Mouse (Mus musculus) forebrain, embryonic 12.5 days (tissue): ENCODE data around the gene Pdzd2. TPM values are rescaled to one million over a fixed set of nuclear protein-coding genes. Genes with fewer than 3 reads are reported as not detected.

Source experiments
- ATAC-seq: fragments of 200-750 bp; cut with Nextera tagmentation; 2 replicates; pipeline ENCODE4 v1.8.0; 2017; ENCODE audit warnings: moderate TSS enrichment; ENCODE audit not compliant: low FRiP score
- H3K27ac ChIP-seq: fragments of 300-500 bp; sonication (generic); 2 replicates; pipeline ENCODE4 v1.5.1; 2016; ENCODE audit warnings: mild to moderate bottlenecking
- H3K27me3 ChIP-seq: fragments of 300-500 bp; sonication (generic); 2 replicates; pipeline ENCODE4 v1.6.1; 2016; ENCODE audit warnings: mild to moderate bottlenecking
- H3K36me3 ChIP-seq: fragments of 300-500 bp; sonication (generic); replicated peaks from 2 replicates; pipeline ENCODE4 v1.6.1; 2016; ENCODE audit warnings: mild to moderate bottlenecking
- H3K4me1 ChIP-seq: fragments of 300-500 bp; sonication (generic); 2 replicates; pipeline ENCODE4 v1.6.1; 2016
- H3K4me2 ChIP-seq: fragments of 300-500 bp; sonication (generic); 2 replicates; pipeline ENCODE4 v1.6.1; 2016; ENCODE audit warnings: mild to moderate bottlenecking, moderate library complexity
- H3K4me3 ChIP-seq: fragments of 300-500 bp; sonication (generic); replicated peaks from 2 replicates; pipeline ENCODE4 v1.5.1; 2016; ENCODE audit warnings: mild to moderate bottlenecking
- H3K9ac ChIP-seq: fragments of 300-500 bp; sonication (generic); 2 replicates; pipeline ENCODE4 v1.6.1; 2016; ENCODE audit warnings: mild to moderate bottlenecking
- H3K9me3 ChIP-seq: fragments of 300-500 bp; sonication (generic); 2 replicates; pipeline ENCODE4 v1.6.1; 2016
- WGBS: fragments of 180-500 bp; shearing (Covaris S2); methylation state at CpG from one replicate; pipeline ENCODE4 v1.1.7; 2016; 5-methylcytosine and 5-hydroxymethylcytosine counted together
- polyA plus RNA-seq: library from polyadenylated mRNA; unstranded; fragments of >200 nt; fragmentation: Nextera tagmentation; extraction: Ambion mirVana; gene quantifications from 2 replicates; pipeline ENCODE4 v1.2.1, GENCODE M21; 2016

Gene Pdzd2
- polyA plus RNA-seq, 1 experiment from 2014 or later = 7.3 TPM

DNA sequence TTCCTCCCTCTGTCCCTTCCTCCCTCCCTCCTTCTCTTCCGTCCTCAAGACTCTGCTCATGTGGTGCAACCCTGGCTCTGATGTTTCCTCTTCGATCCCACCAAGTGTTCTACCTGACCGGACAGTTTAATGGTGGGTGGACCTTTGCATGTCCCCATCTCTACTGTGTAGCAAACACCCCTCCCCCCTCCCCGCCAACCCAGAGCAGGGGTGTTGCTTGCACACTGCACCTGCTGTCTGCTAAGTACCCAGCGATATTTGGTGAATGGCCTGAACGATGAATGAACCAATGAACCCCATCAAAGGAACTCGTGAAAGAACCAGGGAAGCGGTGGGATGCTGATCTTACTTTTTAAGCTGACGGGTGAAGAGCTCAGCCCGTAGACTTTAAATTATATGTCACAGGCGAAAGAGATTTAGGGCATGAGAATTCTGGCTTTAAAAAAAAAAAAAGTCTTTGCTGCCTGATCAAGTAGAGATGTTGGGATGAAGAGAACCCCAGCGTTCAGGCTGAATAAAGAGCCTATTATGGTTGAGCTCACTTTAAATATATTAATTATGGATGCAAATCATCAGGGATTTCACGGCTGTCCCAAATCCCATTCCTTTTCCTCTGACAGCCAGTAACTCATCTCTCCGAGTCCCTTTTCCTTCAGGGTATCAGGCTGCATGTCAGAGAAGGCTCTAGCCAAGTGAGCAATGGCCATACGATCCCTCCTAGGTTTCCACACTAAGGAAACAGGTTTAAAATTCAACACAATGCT lies 350.8 kb downstream of the Pdzd2 start:
- H3K4me2 ChIP-seq = no peak overlapping the region
- H3K27me3 ChIP-seq = no peaks in the 10 kb centered on the region
- H3K4me1 ChIP-seq = peaks cover 14% of the 10 kb centered on the region
- H3K9me3 ChIP-seq = no peaks in the 10 kb centered on the region
- H3K27ac ChIP-seq = no peak overlapping the region
- ATAC-seq = no peak
- H3K9ac ChIP-seq = no peak overlapping the region
- 54% methylated on average over 15 of the region's 15 CpGs for WGBS
- no peak overlapping the region for H3K4me3 ChIP-seq
- H3K36me3 ChIP-seq = no peaks in the 10 kb centered on the region

DNA sequence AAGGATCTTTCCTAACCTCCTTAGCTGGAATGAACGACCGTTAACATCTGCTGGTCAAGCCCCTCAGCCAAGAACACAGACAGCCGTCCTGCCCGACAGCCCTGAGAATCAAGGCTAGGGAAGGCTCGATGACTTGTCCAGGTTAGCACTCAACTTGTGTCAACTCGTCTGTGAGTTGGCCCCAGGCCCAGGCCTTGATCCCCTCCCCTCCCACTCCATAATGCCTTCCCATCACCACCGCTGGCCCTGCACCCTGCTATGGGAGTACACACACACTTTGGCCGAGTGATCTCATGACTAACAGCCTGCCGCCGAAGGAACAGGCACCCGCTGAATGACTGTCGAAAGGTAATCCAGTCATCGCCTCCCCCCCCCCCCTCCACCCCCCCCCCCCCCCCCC lies 355.0 kb downstream of the Pdzd2 start:
- Histone ChIP-seq H3K27ac (no peak overlapping the region), H3K4me2 (no peak overlapping the region), H3K27me3 (no peaks in the 10 kb centered on the region), H3K36me3 (no peaks in the 10 kb centered on the region), H3K4me1 (peaks cover 10% of the 10 kb centered on the region), H3K9ac (no peak overlapping the region), H3K9me3 (no peaks in the 10 kb centered on the region), H3K4me3 (no peak overlapping the region)
- 88% methylated on average over 13 of the region's 13 CpGs for WGBS
- no peak for ATAC-seq

DNA sequence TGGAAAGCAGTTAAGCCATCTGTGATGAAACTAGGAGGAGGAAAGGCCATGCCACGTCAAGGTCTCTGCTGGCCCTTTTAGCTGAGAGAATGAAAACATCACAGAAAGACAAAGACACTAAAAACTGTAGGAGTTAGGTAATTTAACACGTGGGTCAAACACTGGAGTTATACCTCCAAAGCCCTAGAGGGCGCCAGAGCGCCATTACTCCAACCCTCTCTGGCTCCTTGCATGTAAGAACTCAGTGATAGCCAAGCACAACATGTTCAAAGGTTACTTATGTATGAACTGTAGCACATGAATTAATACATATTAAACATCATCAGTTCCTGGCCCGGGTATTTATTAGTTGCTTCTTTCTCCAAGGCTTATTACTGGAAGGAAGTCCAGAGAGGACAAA lies 359.2 kb downstream of the Pdzd2 start:
- Histone ChIP-seq H3K4me3 (no peak overlapping the region), H3K4me2 (no peak overlapping the region), H3K9ac (no peak overlapping the region), H3K4me1 (peaks cover 13% of the 10 kb centered on the region), H3K36me3 (no peaks in the 10 kb centered on the region), H3K27ac (no peak overlapping the region), H3K27me3 (peaks cover 6% of the 10 kb centered on the region; the same call in 1 of the 2 replicates), H3K9me3 (no peaks in the 10 kb centered on the region)
- ATAC-seq = no peak
- WGBS = 53% methylated on average over 5 of the region's 5 CpGs

DNA sequence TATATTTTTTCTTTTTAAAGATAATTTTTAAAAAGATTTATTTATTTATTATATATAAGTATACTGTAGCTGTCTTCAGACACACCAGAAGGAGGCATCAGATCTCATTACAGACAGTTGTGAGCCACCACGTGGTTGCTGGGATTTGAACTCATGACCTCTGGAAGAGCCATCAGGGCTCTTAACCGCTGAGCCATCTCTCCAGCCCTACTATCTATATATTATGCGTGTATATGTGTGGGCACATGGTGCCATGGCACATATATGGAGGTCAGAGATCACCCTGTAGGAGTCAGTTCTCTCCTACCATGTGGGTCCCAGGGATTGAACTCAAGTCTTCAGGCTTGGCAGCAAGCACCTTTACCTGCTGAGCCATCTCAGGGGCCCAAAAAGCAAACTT lies 359.7 kb downstream of the Pdzd2 start:
- 96% methylated on average over 3 of the region's 3 CpGs for WGBS
- Histone ChIP-seq H3K9ac (no peak overlapping the region), H3K36me3 (no peaks in the 10 kb centered on the region), H3K4me1 (peaks cover 13% of the 10 kb centered on the region), H3K4me2 (no peak overlapping the region), H3K27me3 (peaks cover 9% of the 10 kb centered on the region; the same call in 1 of the 2 replicates), H3K27ac (no peak overlapping the region), H3K4me3 (no peak overlapping the region), H3K9me3 (no peaks in the 10 kb centered on the region)
- no peak for ATAC-seq

DNA sequence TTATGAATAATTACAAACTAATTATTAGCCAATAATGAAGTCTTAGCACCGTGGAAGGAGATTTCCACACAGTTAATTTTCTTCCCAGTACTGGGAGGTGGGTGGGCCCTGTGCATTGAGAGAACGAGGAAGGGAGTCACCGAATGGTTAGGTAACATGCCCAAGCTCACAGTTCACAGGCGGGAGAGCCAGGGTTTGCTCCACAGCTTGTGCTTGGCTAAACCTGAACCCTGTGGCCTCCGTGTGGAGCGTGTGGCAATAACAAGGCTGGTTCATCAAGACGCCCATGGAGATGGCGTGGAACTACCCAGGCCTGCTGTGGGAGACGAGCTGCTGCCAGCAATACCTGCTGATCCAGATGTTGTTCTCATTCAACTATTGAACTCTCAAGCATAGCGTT lies 361.9 kb downstream of the Pdzd2 start:
- Histone ChIP-seq H3K4me1 (peaks cover 13% of the 10 kb centered on the region), H3K27me3 (peaks cover 15% of the 10 kb centered on the region), H3K9me3 (no peaks in the 10 kb centered on the region), H3K9ac (no peak overlapping the region), H3K4me2 (no peak overlapping the region), H3K36me3 (no peaks in the 10 kb centered on the region), H3K4me3 (no peak overlapping the region), H3K27ac (no peak overlapping the region)
- 75% methylated on average over 10 of the region's 10 CpGs for WGBS
- no peak for ATAC-seq

DNA sequence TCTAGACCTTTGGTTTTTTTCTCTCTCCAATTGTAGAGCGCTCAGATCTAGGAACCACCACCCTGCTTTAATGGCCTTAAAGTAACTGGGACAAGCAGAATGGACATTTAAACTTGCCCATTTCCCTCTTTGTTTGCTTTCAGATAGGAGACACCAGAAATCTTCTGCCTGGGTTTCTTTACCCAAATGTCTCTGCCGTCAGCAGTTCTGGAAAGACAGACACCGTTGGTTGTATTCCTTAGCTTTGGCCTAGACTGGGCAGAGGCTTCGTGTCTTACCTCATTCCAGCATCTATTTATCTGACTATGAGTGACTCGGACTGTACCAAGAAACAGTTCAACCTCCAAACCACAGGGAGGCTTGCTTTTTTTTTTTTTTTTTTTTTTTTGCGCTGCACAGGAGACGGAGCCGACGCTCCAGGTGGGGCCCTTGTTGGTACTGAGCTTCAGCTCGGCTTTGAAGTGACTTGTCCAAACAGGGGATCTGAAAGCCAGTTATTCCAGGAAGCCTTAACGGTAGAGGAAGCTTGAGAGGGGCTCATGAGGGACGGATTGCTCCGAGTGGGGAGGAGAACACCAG lies 363.1 kb downstream of the Pdzd2 start:
- no peak overlapping the region for H3K27ac ChIP-seq
- H3K27me3 ChIP-seq = peaks cover 15% of the 10 kb centered on the region
- peaks cover 13% of the 10 kb centered on the region for H3K4me1 ChIP-seq
- no peak overlapping the region for H3K4me3 ChIP-seq
- H3K9ac ChIP-seq = no peak overlapping the region
- no peaks in the 10 kb centered on the region for H3K9me3 ChIP-seq
- no peaks in the 10 kb centered on the region for H3K36me3 ChIP-seq
- peak overlapping the region; percentile 56; the same call in 1 of the 2 replicates for H3K4me2 ChIP-seq
- WGBS = 44% methylated on average over 13 of the region's 13 CpGs
- ATAC-seq = no peak

DNA sequence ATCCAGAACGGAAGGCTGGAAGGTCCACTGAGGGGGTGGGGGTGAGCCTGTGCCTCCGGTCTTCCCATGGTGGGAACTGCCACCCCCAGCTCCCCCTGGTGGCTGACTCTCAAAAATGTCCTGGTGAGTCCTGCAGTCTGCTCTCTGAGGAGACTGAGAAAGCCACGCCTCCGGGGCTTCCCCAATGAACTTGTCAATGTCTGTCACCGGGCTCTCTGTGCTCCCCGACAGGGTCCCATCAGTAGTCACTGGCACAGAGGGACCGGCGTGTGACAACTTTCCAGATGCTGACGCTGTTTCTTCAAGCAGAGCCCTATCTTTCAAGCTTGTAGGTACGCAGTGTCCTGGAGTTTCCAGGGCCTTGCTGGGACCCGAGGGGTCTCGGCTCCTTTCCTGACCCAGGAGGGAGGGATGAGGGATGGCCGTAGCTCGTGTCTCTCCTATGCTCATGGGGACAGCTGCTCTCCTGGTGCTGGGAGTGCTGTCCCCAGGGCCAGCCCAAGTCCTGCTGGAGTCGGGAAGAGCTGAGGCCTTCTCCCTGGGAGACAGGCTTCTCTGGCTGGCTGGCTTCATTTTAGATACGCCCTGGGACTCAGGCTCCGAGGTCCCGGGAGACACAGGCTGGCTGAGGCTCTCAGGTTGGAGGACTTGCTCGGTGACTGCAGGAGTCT lies 363.9 kb downstream of the Pdzd2 start:
- H3K27me3 ChIP-seq = peaks cover 15% of the 10 kb centered on the region
- peak; percentile 74 for ATAC-seq
- no peak overlapping the region for H3K27ac ChIP-seq
- WGBS = 4% methylated on average over 19 of the region's 19 CpGs
- H3K36me3 ChIP-seq = no peaks in the 10 kb centered on the region
- peak overlapping the region; percentile 30 for H3K4me3 ChIP-seq
- peak overlapping the region; percentile 38 for H3K9ac ChIP-seq
- no peaks in the 10 kb centered on the region for H3K9me3 ChIP-seq
- H3K4me2 ChIP-seq = peak overlapping the region; percentile 56
- H3K4me1 ChIP-seq = peaks cover 16% of the 10 kb centered on the region

DNA sequence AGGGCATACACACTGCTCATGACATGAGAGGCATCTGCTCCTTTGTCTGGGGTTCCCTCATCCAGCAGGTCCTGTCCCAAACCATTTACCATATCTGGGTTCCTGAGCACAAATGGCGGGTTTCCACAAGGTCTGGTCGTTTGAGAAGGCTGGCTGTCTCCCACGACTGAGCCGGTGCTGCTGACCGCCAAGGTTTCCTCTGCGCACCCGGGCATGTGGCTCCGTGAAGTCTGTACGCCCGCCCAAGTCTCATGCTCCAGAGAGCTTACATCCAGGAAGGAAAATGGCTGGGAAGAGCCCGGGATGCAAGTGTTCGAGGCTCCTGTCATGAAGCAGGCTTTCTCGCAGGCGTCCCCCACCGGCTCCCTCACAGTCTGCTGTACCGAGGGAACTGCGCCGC lies 364.8 kb downstream of the Pdzd2 start:
- Histone ChIP-seq H3K9ac (peak overlapping the region; percentile 38; the same call in 1 of the 2 replicates), H3K36me3 (no peaks in the 10 kb centered on the region), H3K27ac (no peak overlapping the region), H3K4me3 (peak overlapping the region; percentile 30), H3K9me3 (no peaks in the 10 kb centered on the region), H3K27me3 (peaks cover 20% of the 10 kb centered on the region), H3K4me2 (peak overlapping the region; percentile 56), H3K4me1 (peaks cover 16% of the 10 kb centered on the region)
- no peak; the same call in 1 of the 2 replicates for ATAC-seq
- 62% methylated on average over 18 of the region's 18 CpGs for WGBS

DNA sequence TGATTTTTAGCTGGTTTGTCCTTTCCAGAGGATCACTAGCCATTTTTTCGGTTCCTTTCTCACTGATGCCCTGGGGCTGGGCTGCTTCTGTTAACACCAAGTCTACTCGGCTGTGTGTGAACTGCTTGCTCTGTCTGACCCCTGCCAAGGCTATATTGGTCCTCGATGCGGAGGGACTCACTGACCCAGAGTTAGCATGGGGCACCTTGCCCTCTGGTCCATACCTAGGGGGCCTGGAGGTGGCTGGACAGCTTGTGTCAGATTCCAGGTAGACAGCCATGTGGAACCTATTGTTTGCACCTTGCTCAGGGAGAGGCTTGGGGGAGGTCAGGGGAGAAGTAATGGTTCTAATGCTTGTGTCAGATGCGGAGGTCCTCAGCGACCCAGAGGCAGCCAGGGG lies 365.8 kb downstream of the Pdzd2 start:
- H3K27ac ChIP-seq = no peak overlapping the region
- peaks cover 22% of the 10 kb centered on the region for H3K27me3 ChIP-seq
- H3K36me3 ChIP-seq = no peaks in the 10 kb centered on the region
- WGBS = 86% methylated on average over 6 of the region's 6 CpGs
- no peak overlapping the region for H3K9ac ChIP-seq
- H3K4me3 ChIP-seq = no peak overlapping the region
- H3K9me3 ChIP-seq = no peaks in the 10 kb centered on the region
- no peak overlapping the region for H3K4me2 ChIP-seq
- H3K4me1 ChIP-seq = peaks cover 16% of the 10 kb centered on the region
- no peak for ATAC-seq

DNA sequence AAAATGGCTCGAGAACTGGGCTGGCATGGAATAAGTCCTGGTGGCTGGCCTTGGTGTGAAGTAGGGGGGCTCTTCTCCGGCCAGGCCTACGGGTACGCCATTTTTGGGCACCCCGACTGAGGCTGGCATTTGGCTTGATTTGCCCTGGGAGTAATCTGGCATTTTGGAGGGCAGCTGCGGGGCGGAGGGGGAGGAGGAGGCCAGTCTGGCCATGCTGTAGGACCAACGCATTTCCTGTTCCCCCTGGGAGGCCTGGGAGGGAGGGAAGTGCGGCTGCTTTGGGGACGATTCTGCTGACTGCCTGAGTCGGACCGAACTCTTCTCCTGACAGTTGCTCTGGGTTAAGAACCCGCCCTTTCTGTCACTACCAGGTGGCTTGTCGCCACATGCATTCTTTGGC lies 366.2 kb downstream of the Pdzd2 start:
- peaks cover 16% of the 10 kb centered on the region for H3K4me1 ChIP-seq
- H3K9ac ChIP-seq = no peak overlapping the region
- no peaks in the 10 kb centered on the region for H3K36me3 ChIP-seq
- 84% methylated on average over 14 of the region's 14 CpGs for WGBS
- no peak overlapping the region for H3K27ac ChIP-seq
- H3K4me3 ChIP-seq = no peak overlapping the region
- ATAC-seq = no peak
- no peaks in the 10 kb centered on the region for H3K9me3 ChIP-seq
- peaks cover 22% of the 10 kb centered on the region for H3K27me3 ChIP-seq
- no peak overlapping the region for H3K4me2 ChIP-seq

DNA sequence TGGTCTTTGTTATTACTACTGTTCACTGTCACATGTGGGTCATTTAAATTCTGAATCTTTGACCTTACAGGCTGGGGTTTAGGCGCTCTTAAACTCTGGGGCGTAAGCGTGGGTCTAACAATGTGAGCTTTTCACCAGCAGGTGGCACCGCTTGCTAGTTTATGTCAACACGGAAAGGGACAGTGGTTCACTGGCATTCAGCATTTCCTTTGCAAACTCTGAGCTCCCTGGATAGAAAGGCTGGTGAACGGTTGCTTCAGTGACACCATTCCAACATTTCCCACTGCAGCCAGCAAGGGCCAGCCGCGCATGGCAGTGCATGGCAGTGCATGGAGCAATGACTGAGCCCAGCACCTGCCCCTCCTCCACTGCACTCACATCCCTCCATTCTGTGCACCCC lies 368.5 kb downstream of the Pdzd2 start:
- H3K36me3 ChIP-seq = no peaks in the 10 kb centered on the region
- H3K27ac ChIP-seq = no peak overlapping the region
- no peaks in the 10 kb centered on the region for H3K9me3 ChIP-seq
- H3K4me3 ChIP-seq = no peak overlapping the region
- peak; percentile 63 for ATAC-seq
- peaks cover 23% of the 10 kb centered on the region for H3K4me1 ChIP-seq
- H3K27me3 ChIP-seq = peaks cover 20% of the 10 kb centered on the region
- 3% methylated on average over 8 of the region's 8 CpGs for WGBS
- no peak overlapping the region for H3K9ac ChIP-seq
- H3K4me2 ChIP-seq = no peak overlapping the region

DNA sequence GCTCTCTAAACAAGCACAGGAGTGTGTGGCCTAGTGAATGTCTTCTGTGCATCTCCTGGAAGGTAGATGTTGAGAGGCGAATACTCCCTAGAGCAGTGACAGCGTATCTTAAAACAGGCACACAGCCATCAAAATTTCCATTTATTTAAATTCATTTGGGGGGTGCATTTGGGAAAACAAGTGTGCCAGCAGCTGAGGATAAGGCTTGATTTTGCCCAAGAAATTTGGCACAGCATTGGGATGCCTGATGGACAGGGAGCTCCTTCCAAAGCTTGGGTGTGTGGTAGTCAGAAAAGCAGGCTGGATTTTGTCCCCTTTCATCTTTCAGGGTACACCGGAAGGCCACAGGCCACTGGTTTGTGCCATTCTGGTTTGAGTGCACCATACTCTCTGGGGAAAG lies 369.6 kb downstream of the Pdzd2 start:
- Histone ChIP-seq H3K4me1 (peaks cover 25% of the 10 kb centered on the region), H3K27ac (no peak overlapping the region), H3K4me3 (no peak overlapping the region), H3K9me3 (no peaks in the 10 kb centered on the region), H3K4me2 (no peak overlapping the region), H3K36me3 (no peaks in the 10 kb centered on the region), H3K9ac (no peak overlapping the region), H3K27me3 (peaks cover 13% of the 10 kb centered on the region)
- 96% methylated on average over 3 of the region's 3 CpGs for WGBS
- no peak for ATAC-seq
